Mouse (Mus musculus) MEL (cell line): ENCODE measurements at regions not wholly inside any gene's neighbourhood (a gene's known extent, or its start where the extent isn't known, plus 50 kb on each side); places are given as distances from the start of the nearest gene placed in this dataset.

ENCODE experiments used
- DNase-seq: peaks from one replicate; pipeline ENCODE4 v3.0.0; 2011; ENCODE audit warnings: low read depth, low spot score
- H3K27ac ChIP-seq: 2 replicates; pipeline ENCODE4 v1.5.1; 2012; ENCODE audit warnings: low read depth, mild to moderate bottlenecking, control low read depth, low read length, moderate library complexity; ENCODE audit not compliant: control insufficient read depth
- H3K27me3 ChIP-seq, 2 experiments: fragments of 150-350 bp in 1 of 2; sonication (generic) in 1 of 2; 2 replicates each; pipeline ENCODE4 v1.6.1; 2012; ENCODE audit warnings: low read length in 2 of 2, mild to moderate bottlenecking in 2 of 2, improper control_type of control experiment in 1 of 2, moderate library complexity in 1 of 2; ENCODE audit not compliant: insufficient read depth in 2 of 2, control insufficient read depth in 1 of 2
- H3K36me3 ChIP-seq, 2 experiments: 2 replicates each; pipeline ENCODE4 v1.6.1; 2012 to 2014; ENCODE audit warnings: low read length in 2 of 2, improper control_type of control experiment in 1 of 2, inconsistent platforms in 1 of 2, mild to moderate bottlenecking in 1 of 2; ENCODE audit not compliant: insufficient read depth in 2 of 2, control insufficient read depth in 1 of 2
- H3K4me1 ChIP-seq, 2 experiments: fragments of 150-350 bp in 1 of 2; sonication (generic) in 1 of 2; 2 replicates each; pipeline ENCODE4 v1.6.1; 2012; ENCODE audit warnings: low read length in 2 of 2, improper control_type of control experiment in 1 of 2, mild to moderate bottlenecking in 1 of 2; ENCODE audit not compliant: insufficient read depth in 2 of 2, control insufficient read depth in 1 of 2
- H3K4me3 ChIP-seq, 2 experiments: fragments of 150-350 bp in 1 of 2; sonication (generic) in 1 of 2; 2 replicates each; pipeline ENCODE4 v1.5.1; 2012; ENCODE audit warnings: low read depth in 2 of 2, low read length in 2 of 2, mild to moderate bottlenecking in 2 of 2, moderate library complexity in 2 of 2, control low read depth in 1 of 2, improper control_type of control experiment in 1 of 2; ENCODE audit not compliant: control insufficient read depth in 1 of 2, insufficient read depth in 1 of 2
- H3K79me2 ChIP-seq: 2 replicates; pipeline ENCODE4 v1.6.1; 2012; ENCODE audit warnings: mild to moderate bottlenecking, low read length, moderate library complexity; ENCODE audit not compliant: control insufficient read depth, poor library complexity, insufficient read depth
- H3K9ac ChIP-seq: 2 replicates; pipeline ENCODE4 v1.6.1; 2012; ENCODE audit warnings: low read depth, mild to moderate bottlenecking, control low read depth, low read length, moderate library complexity; ENCODE audit not compliant: control insufficient read depth, poor library complexity, severe bottlenecking
- H3K9me3 ChIP-seq: fragments of 150-350 bp; sonication (generic); replicated peaks from 2 replicates; pipeline ENCODE4 v1.6.1; 2012; ENCODE audit warnings: mild to moderate bottlenecking, low read length, improper control_type of control experiment, moderate library complexity; ENCODE audit not compliant: insufficient read depth
- BHLHE40 ChIP-seq: IDR thresholded peaks from 2 replicates; pipeline ENCODE4 v1.6.1; 2012; ENCODE audit warnings: low read depth, mild to moderate bottlenecking, inconsistent platforms, low read length, improper control_type of control experiment, borderline replicate concordance
- CHD1 ChIP-seq: IDR thresholded peaks from 2 replicates; pipeline ENCODE4 v1.6.1; 2012; ENCODE audit warnings: low read depth, mild to moderate bottlenecking, inconsistent platforms, low read length, improper control_type of control experiment
- CTCF ChIP-seq, 3 experiments: IDR thresholded peaks in 2 of 3; conservative IDR thresholded peaks in 1 of 3; 2 replicates each; pipeline ENCODE4 v1.5.1; 2011 to 2012; ENCODE audit warnings: low read length in 3 of 3, low read depth in 2 of 3, mild to moderate bottlenecking in 2 of 3, improper control_type of control experiment in 1 of 3, inconsistent platforms in 1 of 3, mixed read lengths in 1 of 3, moderate library complexity in 1 of 3; ENCODE audit not compliant: control insufficient read depth in 1 of 3, insufficient read depth in 1 of 3, poor library complexity in 1 of 3, severe bottlenecking in 1 of 3
- ELF1 ChIP-seq: IDR thresholded peaks from 2 replicates; pipeline ENCODE4 v1.6.1; 2014; ENCODE audit warnings: low read depth, mild to moderate bottlenecking, inconsistent platforms, low read length, improper control_type of control experiment, moderate library complexity
- EP300 ChIP-seq, 2 experiments: IDR thresholded peaks; 2 replicates each; pipeline ENCODE4 v1.6.1; 2011; ENCODE audit warnings: improper control_type of control experiment in 2 of 2, low read length in 2 of 2, low read depth in 1 of 2, mild to moderate bottlenecking in 1 of 2
- ETS1 ChIP-seq: IDR thresholded peaks from 2 replicates; pipeline ENCODE4 v1.6.1; 2012; ENCODE audit warnings: low read depth, mild to moderate bottlenecking, inconsistent platforms, low read length, improper control_type of control experiment, moderate library complexity
- GABPA ChIP-seq: IDR thresholded peaks from 2 replicates; pipeline ENCODE4 v1.6.1; 2012; ENCODE audit warnings: low read depth, mild to moderate bottlenecking, inconsistent platforms, low read length, improper control_type of control experiment, moderate library complexity
- GATA1 ChIP-seq: IDR thresholded peaks from 2 replicates; pipeline ENCODE4 v1.6.1; 2011; ENCODE audit warnings: low read depth, low read length, improper control_type of control experiment
- JUND ChIP-seq: IDR thresholded peaks from 2 replicates; pipeline ENCODE4 v1.6.1; 2011; ENCODE audit warnings: low read depth, mild to moderate bottlenecking, improper control_type of control experiment, low read length
- KAT2A ChIP-seq: conservative IDR thresholded peaks from 2 replicates; pipeline ENCODE4 v1.6.1; 2012; ENCODE audit warnings: low read depth, low read length, improper control_type of control experiment, inconsistent platforms
- MAFK ChIP-seq: IDR thresholded peaks from 2 replicates; pipeline ENCODE4 v1.6.1; 2011; ENCODE audit warnings: low read depth, mild to moderate bottlenecking, low read length, improper control_type of control experiment, borderline replicate concordance
- MAX ChIP-seq: IDR thresholded peaks from 2 replicates; pipeline ENCODE4 v1.6.1; 2011; ENCODE audit warnings: low read length, improper control_type of control experiment
- MEF2A ChIP-seq: IDR thresholded peaks from 2 replicates; pipeline ENCODE4 v1.6.1; 2014; ENCODE audit warnings: low read depth, mild to moderate bottlenecking, inconsistent platforms, low read length, improper control_type of control experiment; ENCODE audit not compliant: poor library complexity, insufficient replicate concordance, severe bottlenecking; ENCODE audit errors: extremely low read depth
- MXI1 ChIP-seq: IDR thresholded peaks from 2 replicates; pipeline ENCODE4 v1.6.1; 2011; ENCODE audit warnings: mild to moderate bottlenecking, low read depth, low read length, improper control_type of control experiment
- MYB ChIP-seq: IDR thresholded peaks from 2 replicates; pipeline ENCODE4 v1.6.1; 2011; ENCODE audit warnings: mild to moderate bottlenecking, low read depth, low read length, improper control_type of control experiment
- MYC ChIP-seq: IDR thresholded peaks from 2 replicates; pipeline ENCODE4 v1.6.1; 2011; ENCODE audit warnings: low read depth, mild to moderate bottlenecking, low read length, improper control_type of control experiment, moderate library complexity
- NELFE ChIP-seq: IDR thresholded peaks from 2 replicates; pipeline ENCODE4 v1.6.1; 2011; ENCODE audit warnings: low read depth, low read length, improper control_type of control experiment
- POLR2A ChIP-seq, 2 experiments: IDR thresholded peaks; 2 replicates each; pipeline ENCODE4 v1.6.1; 2011 to 2012; ENCODE audit warnings: low read length in 2 of 2, mild to moderate bottlenecking in 2 of 2, control low read depth in 1 of 2, improper control_type of control experiment in 1 of 2, low read depth in 1 of 2, moderate library complexity in 1 of 2; ENCODE audit not compliant: control insufficient read depth in 1 of 2, insufficient read depth in 1 of 2, poor library complexity in 1 of 2
- POLR2AphosphoS2 ChIP-seq: IDR thresholded peaks from 2 replicates; pipeline ENCODE4 v1.6.1; 2011; ENCODE audit warnings: low read length, improper control_type of control experiment
- POLR2AphosphoS5 ChIP-seq: IDR thresholded peaks from 2 replicates; pipeline ENCODE4 v1.6.1; 2012; ENCODE audit warnings: low read depth, borderline replicate concordance, mild to moderate bottlenecking, inconsistent platforms, low read length, moderate library complexity, mixed read lengths
- RAD21 ChIP-seq: IDR thresholded peaks from 2 replicates; pipeline ENCODE4 v1.6.1; 2011; ENCODE audit warnings: mild to moderate bottlenecking, low read depth, low read length, improper control_type of control experiment
- RCOR1 ChIP-seq: IDR thresholded peaks from 2 replicates; pipeline ENCODE4 v1.6.1; 2012; ENCODE audit warnings: low read depth, mild to moderate bottlenecking, inconsistent platforms, low read length, improper control_type of control experiment
- SMC3 ChIP-seq: IDR thresholded peaks from 2 replicates; pipeline ENCODE4 v1.6.1; 2011; ENCODE audit warnings: low read depth, low read length, improper control_type of control experiment
- TAL1 ChIP-seq: IDR thresholded peaks from 2 replicates; pipeline ENCODE4 v1.6.1; 2012; ENCODE audit warnings: mild to moderate bottlenecking, inconsistent platforms, low read length, moderate library complexity, mixed read lengths
- TCF12 ChIP-seq: IDR thresholded peaks from 2 replicates; pipeline ENCODE4 v1.6.1; 2014; ENCODE audit warnings: low read depth, mild to moderate bottlenecking, inconsistent platforms, low read length, improper control_type of control experiment, moderate library complexity
- USF1 ChIP-seq: IDR thresholded peaks from 2 replicates; pipeline ENCODE4 v1.6.1; 2014; ENCODE audit warnings: low read depth, mild to moderate bottlenecking, inconsistent platforms, low read length, improper control_type of control experiment, moderate library complexity
- USF2 ChIP-seq, 2 experiments: IDR thresholded peaks; 2 replicates each; pipeline ENCODE4 v1.6.1; 2011 to 2012; ENCODE audit warnings: improper control_type of control experiment in 2 of 2, low read length in 2 of 2, borderline replicate concordance in 1 of 2, inconsistent platforms in 1 of 2, low read depth in 1 of 2, mild to moderate bottlenecking in 1 of 2; ENCODE audit not compliant: insufficient read depth in 1 of 2
- ZC3H11A ChIP-seq: IDR thresholded peaks from 2 replicates; pipeline ENCODE4 v1.6.1; 2012; ENCODE audit warnings: low read depth, mild to moderate bottlenecking, inconsistent platforms, low read length, improper control_type of control experiment
- ZKSCAN1 ChIP-seq: IDR thresholded peaks from 2 replicates; pipeline ENCODE4 v1.6.1; 2012; ENCODE audit warnings: low read depth, mild to moderate bottlenecking, inconsistent platforms, low read length, improper control_type of control experiment, moderate library complexity
- ZMIZ1 ChIP-seq: IDR thresholded peaks from 2 replicates; pipeline ENCODE4 v1.6.1; 2012; ENCODE audit warnings: low read depth, mild to moderate bottlenecking, inconsistent platforms, low read length, improper control_type of control experiment, moderate library complexity
- ZNF384 ChIP-seq: IDR thresholded peaks from 2 replicates; pipeline ENCODE4 v1.6.1; 2012; ENCODE audit warnings: low read depth, mild to moderate bottlenecking, inconsistent platforms, low read length, improper control_type of control experiment

DNA sequence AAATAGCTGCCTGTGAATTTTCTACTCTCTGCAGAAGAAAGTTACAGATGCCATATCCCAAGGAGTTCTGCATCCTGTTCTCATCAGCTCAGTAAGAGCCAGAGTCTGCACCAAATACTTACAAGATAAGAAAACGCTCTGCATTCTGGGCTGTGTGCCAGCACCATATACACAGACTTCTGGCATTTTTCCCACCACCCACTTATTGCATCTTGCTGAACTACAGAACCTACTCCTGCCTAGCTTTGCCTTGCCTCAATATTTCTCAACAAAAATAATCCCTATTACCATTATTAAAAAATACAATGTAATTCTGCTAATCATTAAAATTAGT lies 69.0 kb downstream of the Gm21897 start:
- TF ChIP-seq ZMIZ1 (no peak), KAT2A (no peak), GATA1 (peak; percentile 62), EP300 (IDR thresholded peaks at IDR 0.05; ENCODE audit: low read depth in 1 of 2, low read length in 2 of 2) (peak; percentile 37 to 78; a peak in 3 of 4 replicates), USF1 (no peak), MYB (no peak), ZKSCAN1 (no peak), RCOR1 (peak; percentile 24; the same call in 1 of the 2 replicates), MAX (no peak), POLR2A (IDR thresholded peaks at IDR 0.05; ENCODE audit: control insufficient read depth in 1 of 2, insufficient read depth in 1 of 2, low read depth in 1 of 2, low read length in 2 of 2, poor library complexity in 1 of 2) (no peak), NELFE (no peak), ETS1 (no peak), ZNF384 (no peak), SMC3 (no peak), POLR2AphosphoS2 (no peak), TCF12 (peak; percentile 19; the same call in 1 of the 2 replicates), JUND (no peak), MXI1 (no peak), RAD21 (no peak), BHLHE40 (no peak), POLR2AphosphoS5 (no peak), TAL1 (no peak), MAFK (no peak), GABPA (no peak), MEF2A (no peak), MYC (no peak), CTCF (IDR thresholded peaks at IDR 0.05 in 2 of 3, conservative IDR thresholded peaks at IDR 0.05 in 1 of 3; ENCODE audit: control insufficient read depth in 1 of 3, insufficient read depth in 1 of 3, low read depth in 2 of 3, low read length in 3 of 3, poor library complexity in 1 of 3, severe bottlenecking in 1 of 3) (no peak), ZC3H11A (no peak), CHD1 (no peak), ELF1 (no peak), USF2 (IDR thresholded peaks at IDR 0.05; ENCODE audit: borderline replicate concordance in 1 of 2, insufficient read depth in 1 of 2, low read depth in 1 of 2, low read length in 2 of 2) (no peak)
- Histone ChIP-seq H3K27me3 (no peaks in the 10 kb centered on the region; a peak in 1 of 4 replicates), H3K27ac (no peak overlapping the region), H3K4me3 (no peak overlapping the region), H3K79me2 (no peaks in the 10 kb centered on the region), H3K9me3 (no peaks in the 10 kb centered on the region), H3K36me3 (no peaks in the 10 kb centered on the region; a peak in 1 of 4 replicates), H3K9ac (no peak overlapping the region), H3K4me1 (no peaks in the 10 kb centered on the region)
- DNase-seq = peak; percentile 89
